Comparison of ENCODE assay signal across 8 mouse cellular contexts in the genomic region with DNA sequence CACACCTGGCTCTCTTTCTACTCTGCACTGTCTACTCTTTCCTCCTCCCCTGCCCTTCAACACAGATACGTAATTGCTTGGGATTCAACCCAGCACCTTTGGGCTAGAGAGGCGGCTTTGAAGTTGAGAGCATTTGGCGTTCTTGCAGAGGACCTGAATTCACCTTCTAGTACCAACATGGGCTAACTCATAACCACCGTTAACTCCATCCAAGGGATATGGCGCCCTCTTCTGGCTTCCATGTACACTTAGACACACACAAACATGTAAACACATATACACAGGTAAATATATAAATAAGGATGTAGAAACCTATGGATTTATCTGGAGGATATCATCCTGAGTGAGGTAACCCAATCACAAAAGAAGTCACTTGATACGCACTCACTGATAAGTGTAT. TPM values are rescaled to one million over a fixed set of nuclear protein-coding genes. Genes with fewer than 3 reads are reported as not detected.
DNase-seq lines count a peak whose midpoint lies in the region; ATAC-seq and TF ChIP-seq lines count a peak whose summit lies in the region.

No protein-coding gene starts in this region.

- H3K4me2 ChIP-seq in kidney, embryonic 15.5 days = no peak overlapping the region
- H3K4me2 ChIP-seq in liver, postnatal 0 days (ENCODE audit: low read depth, low read length) = no peak overlapping the region
- no peak overlapping the region for H3K4me2 ChIP-seq in intestine, embryonic 15.5 days (replicated peaks)

- no peak overlapping the region for H3K9ac ChIP-seq in kidney, embryonic 15.5 days
- no peak overlapping the region for H3K9ac ChIP-seq in ES-E14 (ENCODE audit: insufficient read depth, low read depth, low read length, poor library complexity, severe bottlenecking)
- no peak overlapping the region for H3K9ac ChIP-seq in liver, postnatal 0 days (replicated peaks)
- H3K9ac ChIP-seq in intestine, embryonic 15.5 days = no peak overlapping the region

- WGBS in kidney, adult 2 months = 35% methylated on average over 6 of the region's 6 CpGs
- 37% methylated on average over 6 of the region's 6 CpGs for WGBS in kidney, embryonic 15.5 days
- WGBS in liver, postnatal 0 days (ENCODE audit: insufficient replicate concordance) = 32% methylated on average over 6 of the region's 6 CpGs
- 44% methylated on average over 6 of the region's 6 CpGs for WGBS in intestine, embryonic 15.5 days

- TF ChIP-seq POLR2A in kidney, adult 2 months (IDR thresholded peaks at IDR 0.05; ENCODE audit: low read depth, low read length) = no peak
- no peak for TF ChIP-seq POLR2A in brain, embryonic 14.5 days (IDR thresholded peaks at IDR 0.05; ENCODE audit: borderline replicate concordance, extremely low read depth, insufficient read depth, insufficient read length, poor library complexity, severe bottlenecking)

- no peaks in the 10 kb centered on the region for H3K36me3 ChIP-seq in kidney, adult 2 months (ENCODE audit: control insufficient read depth, insufficient read depth, low read length)
- H3K36me3 ChIP-seq in kidney, embryonic 15.5 days = no peaks in the 10 kb centered on the region
- H3K36me3 ChIP-seq in ES-E14 (ENCODE audit: control insufficient read depth, insufficient read depth, low read length, poor library complexity, severe bottlenecking) = no peaks in the 10 kb centered on the region
- no peaks in the 10 kb centered on the region for H3K36me3 ChIP-seq in liver, postnatal 0 days (replicated peaks; ENCODE audit: insufficient read depth, low read length)
- no peaks in the 10 kb centered on the region for H3K36me3 ChIP-seq in intestine, embryonic 15.5 days

- no peak for TF ChIP-seq EP300 in liver, postnatal 0 days (IDR thresholded peaks at IDR 0.05; ENCODE audit: low read depth)

- in situ Hi-C loops in ES-E14 (cut with MboI; ENCODE audit: low sequenced_read_pairs in 2 of 2, unreplicated experiment in 2 of 2) = no loop called here

- peak; percentile 74 for DNase-seq in kidney, adult 2 months
- DNase-seq in ES-E14 (ENCODE audit: low read depth, low spot score) = peak; percentile 79
- peak; percentile 33 for DNase-seq in brain, embryonic 14.5 days (ENCODE audit: low read depth)
- DNase-seq in gastrocnemius, adult 8-10 months (ENCODE audit: low spot score in 2 of 2) = peak; percentile 29 to 33
- peak; percentile 74 for DNase-seq in liver, postnatal 0 days
- DNase-seq in thymus, postnatal 25 days = peak; percentile 63

- H3K27ac ChIP-seq in kidney, adult 2 months (ENCODE audit: insufficient read depth, low read depth, low read length) = no peak overlapping the region
- no peak overlapping the region for H3K27ac ChIP-seq in kidney, embryonic 15.5 days
- H3K27ac ChIP-seq in ES-E14 (ENCODE audit: insufficient read depth, low read depth, low read length, poor library complexity, severe bottlenecking) = no peak overlapping the region
- no peak overlapping the region for H3K27ac ChIP-seq in liver, postnatal 0 days (ENCODE audit: low read depth)
- H3K27ac ChIP-seq in intestine, embryonic 15.5 days = no peak overlapping the region

- peaks cover 6% of the 10 kb centered on the region; the same call in 1 of the 2 replicates for H3K4me1 ChIP-seq in kidney, adult 2 months (ENCODE audit: control insufficient read depth, insufficient read depth, low read length)
- H3K4me1 ChIP-seq in kidney, embryonic 15.5 days = no peaks in the 10 kb centered on the region
- H3K4me1 ChIP-seq in ES-E14 (ENCODE audit: control insufficient read depth in 2 of 2, insufficient read depth in 2 of 2, low read length in 2 of 2, poor library complexity in 1 of 2) = peaks cover 2% of the 10 kb centered on the region in 2 experiments; a peak in 1 of 4 replicates
- peaks cover 8% of the 10 kb centered on the region; the same call in 1 of the 2 replicates for H3K4me1 ChIP-seq in liver, postnatal 0 days (ENCODE audit: insufficient read depth)
- no peaks in the 10 kb centered on the region; the same call in 1 of the 2 replicates for H3K4me1 ChIP-seq in intestine, embryonic 15.5 days (replicated peaks)

- H3K4me3 ChIP-seq in kidney, adult 2 months (ENCODE audit: insufficient read depth, low read depth, low read length) = no peak overlapping the region
- no peak overlapping the region for H3K4me3 ChIP-seq in kidney, embryonic 15.5 days (replicated peaks)
- H3K4me3 ChIP-seq in ES-E14 (ENCODE audit: insufficient read depth in 1 of 2, low read depth in 1 of 2, low read length in 2 of 2, poor library complexity in 1 of 2, severe bottlenecking in 1 of 2) = no peak overlapping the region
- H3K4me3 ChIP-seq in liver, postnatal 0 days (ENCODE audit: low read depth, low read length) = no peak overlapping the region
- no peak overlapping the region for H3K4me3 ChIP-seq in intestine, embryonic 15.5 days (replicated peaks)

- no peaks in the 10 kb centered on the region for H3K9me3 ChIP-seq in kidney, embryonic 15.5 days (replicated peaks)
- no peaks in the 10 kb centered on the region for H3K9me3 ChIP-seq in ES-E14 (ENCODE audit: control insufficient read depth, insufficient read depth, low read depth, low read length)
- H3K9me3 ChIP-seq in liver, postnatal 0 days (ENCODE audit: low read length) = no peaks in the 10 kb centered on the region
- no peaks in the 10 kb centered on the region for H3K9me3 ChIP-seq in intestine, embryonic 15.5 days

- no peaks in the 10 kb centered on the region for H3K27me3 ChIP-seq in kidney, adult 2 months (replicated peaks; ENCODE audit: control insufficient read depth, insufficient read depth, low read length)
- no peaks in the 10 kb centered on the region for H3K27me3 ChIP-seq in kidney, embryonic 15.5 days
- no peaks in the 10 kb centered on the region for H3K27me3 ChIP-seq in liver, postnatal 0 days (ENCODE audit: insufficient read depth, low read length)
- H3K27me3 ChIP-seq in intestine, embryonic 15.5 days (replicated peaks) = no peaks in the 10 kb centered on the region

- peak; percentile 44 for TF ChIP-seq CTCF in kidney, adult 2 months (conservative IDR thresholded peaks at IDR 0.05; ENCODE audit: insufficient read depth, insufficient read length, low read depth, low read length)
- TF ChIP-seq CTCF in brain, embryonic 14.5 days (IDR thresholded peaks at IDR 0.05; ENCODE audit: borderline replicate concordance, extremely low read depth, insufficient read depth, insufficient read length) = no peak
- peak; percentile 88 for TF ChIP-seq CTCF in liver, postnatal 0 days (IDR thresholded peaks at IDR 0.05; ENCODE audit: low read depth)

- ATAC-seq in kidney, embryonic 15.5 days (replicated peaks; ENCODE audit: low FRiP score) = no peak
- no peak; the same call in 1 of the 2 replicates for ATAC-seq in liver, postnatal 0 days
- ATAC-seq in intestine, embryonic 15.5 days = no peak

TF ChIP-seq in ES-E14, 5 proteins besides CTCF, POLR2A, EP300 and RAD21:
- TF ChIP-seq ZC3H11A (IDR thresholded peaks at IDR 0.05; ENCODE audit: borderline replicate concordance, low read depth, low read length) (peak; percentile 63; the same call in 1 of the 2 replicates), CHD2 (IDR thresholded peaks at IDR 0.05; ENCODE audit: low read depth, low read length) (no peak), HCFC1 (IDR thresholded peaks at IDR 0.05; ENCODE audit: borderline replicate concordance, insufficient read depth, low read length) (no peak), MAFK (IDR thresholded peaks at IDR 0.05; ENCODE audit: insufficient read depth, low read depth, low read length) (no peak), ZNF384 (IDR thresholded peaks at IDR 0.05; ENCODE audit: low read depth, low read length) (no peak)

RNA-seq across cellular contexts. Expression of gene Plin2, which starts 25.2 kb away (rescaled TPM):
- polyA plus RNA-seq in kidney, adult 2 months (2012; rRNA removed) = 143 and 152 TPM in 2 replicates
- 58.0 and 70.8 TPM in 2 replicates for polyA plus RNA-seq in kidney, embryonic 15.5 days (2015; fragmentation: Nextera tagmentation; extraction: Ambion mirVana)
- total RNA-seq in ES-E14 (2012; rRNA removed) = 51.9 and 106 TPM in 2 replicates
- polyA plus RNA-seq in brain, embryonic 14.5 days (2012; rRNA removed) = 43.6 and 49.0 TPM in 2 replicates
- total RNA-seq in gastrocnemius, adult 8-10 months (2022) = 10 to 100 TPM; 42.1 to 59.5 (median 52.5) TPM
- polyA plus RNA-seq in liver, postnatal 0 days (2015; fragmentation: Nextera tagmentation; extraction: Ambion mirVana) = 451 and 487 TPM in 2 replicates
- 144 and 164 TPM in 2 replicates for polyA plus RNA-seq in intestine, embryonic 15.5 days (2015; fragmentation: Nextera tagmentation; extraction: Ambion mirVana)

RNA-seq across cellular contexts. Expression of gene Dennd4c, which starts 53.3 kb away (rescaled TPM):
- polyA plus RNA-seq in kidney, adult 2 months (2012; rRNA removed) = 4.7 and 5.6 TPM in 2 replicates
- polyA plus RNA-seq in kidney, embryonic 15.5 days (2015; fragmentation: Nextera tagmentation; extraction: Ambion mirVana) = 6.8 and 8.5 TPM in 2 replicates
- 13.0 and 14.0 TPM in 2 replicates for total RNA-seq in ES-E14 (2012; rRNA removed)
- polyA plus RNA-seq in brain, embryonic 14.5 days (2012; rRNA removed) = 6.6 and 7.0 TPM in 2 replicates
- total RNA-seq in gastrocnemius, adult 8-10 months (2022) = 10 to 100 TPM; 28.9 to 36.6 (median 34.0) TPM
- polyA plus RNA-seq in liver, postnatal 0 days (2015; fragmentation: Nextera tagmentation; extraction: Ambion mirVana) = 1.4 and 1.8 TPM in 2 replicates
- polyA plus RNA-seq in intestine, embryonic 15.5 days (2015; fragmentation: Nextera tagmentation; extraction: Ambion mirVana) = 4.7 and 5.8 TPM in 2 replicates
